Mouse (Mus musculus) adrenal gland, postnatal 36 days (tissue): ENCODE measurements around the gene Zzef1. TPM values are rescaled to one million over a fixed set of nuclear protein-coding genes. Genes with fewer than 3 reads are reported as not detected.

Source experiments
- DNase-seq, 2 experiments: peaks; one replicate each; pipeline ENCODE4 v3.0.0; 2021; ENCODE audit warnings: mixed read lengths in 1 of 2
- microRNA-seq: library from miRNA; unstranded; fragments of <30 nt; microRNA quantifications from one replicate; pipeline ENCODE4 v1.2.0, GENCODE M21; 2021
- total RNA-seq, 2 experiments: library from RNA; stranded (reverse); gene quantifications; 2 replicates each; pipeline ENCODE4 v1.2.3; 2021

The Zzef1 gene
- total RNA-seq, 2 experiments from 2014 or later, result 35.8 to 37.7 TPM

- no peak for DNase-seq
Measured at GRCm38 (mm10) chr11:72957318-72957717, 161.3 kb downstream of the Zzef1 start.

GRCm38 (mm10) chr11:72959924-72960679 is 164.1 kb downstream of the Zzef1 start:
- DNase-seq, result no peak

GRCm38 (mm10) chr11:72960723-72961071 is 164.7 kb downstream of the Zzef1 start:
- DNase-seq, result no peak

- peak; percentile 34 to 65 for DNase-seq
Measured at GRCm38 (mm10) chr11:72961072-72961980, 165.3 kb downstream of the Zzef1 start, which contains the start of gene Atp2a3. Atp2a3 (plus strand) TSS chr11:72961169.

GRCm38 (mm10) chr11:72962378-72962777 is 166.4 kb downstream of the Zzef1 start:
- no peak for DNase-seq

- DNase-seq, result no peak
Measured at GRCm38 (mm10) chr11:72963058-72963788, 167.2 kb downstream of the Zzef1 start.

GRCm38 (mm10) chr11:72963789-72964294 is 167.8 kb downstream of the Zzef1 start:
- no peak for DNase-seq

GRCm38 (mm10) chr11:72974995-72975503 is 179.0 kb downstream of the Zzef1 start:
- DNase-seq, result peak; percentile 32 to 58

Small RNA genes within 50 kb of the gene (microRNA-seq; reads per million reads assigned to microRNA genes)
- gene Gm44467, result not detected

Other genes with a start within 250 kb of the Zzef1 start
- under 1 TPM; 0.13 to 0.23 TPM for gene Spns3, start 245.7 kb upstream of the Zzef1 start, total RNA-seq
- gene Ube2g1, start 188.9 kb upstream of the Zzef1 start, total RNA-seq, result 10 to 100 TPM; 42.6 to 48.7 TPM
- 10 to 100 TPM; 41.4 to 43.7 TPM for gene Ankfy1, start 106.2 kb upstream of the Zzef1 start, total RNA-seq
- gene Cyb5d2, start 84 bp upstream of the Zzef1 start, total RNA-seq, result 10 to 100 TPM; 18.1 to 25.2 TPM
- gene Atp2a3, start 164.9 kb downstream of the Zzef1 start, total RNA-seq, result 1 to 10 TPM; 7.2 to 8.2 TPM
- gene P2rx1, start 202.9 kb downstream of the Zzef1 start, total RNA-seq, result under 1 TPM; 0.33 to 0.70 TPM
- 1 to 10 TPM; 2.6 to 5.1 TPM for gene Camkk1, start 222.8 kb downstream of the Zzef1 start, total RNA-seq